Mouse (Mus musculus) heart, adult 2 months (tissue): ENCODE measurements around the gene Folh1.

Experiments
- CTCF ChIP-seq: fragments of 200-600 bp; IDR thresholded peaks from 2 replicates; pipeline ENCODE4 v1.8.1; 2022; ENCODE audit warnings: antibody characterized with exemption, mild to moderate bottlenecking, moderate library complexity
- EP300 ChIP-seq: fragments of 200-500 bp; IDR thresholded peaks from 2 replicates; pipeline ENCODE4 v1.6.1; 2011; ENCODE audit warnings: low read depth, low read length, control low read depth; ENCODE audit not compliant: insufficient read depth

- TF ChIP-seq EP300: no peak
- TF ChIP-seq CTCF: no peak
These were observed 50.7 kb downstream of the Folh1 start for GRCm38 (mm10) chr7:86725013-86725412.
